Mouse (Mus musculus) cerebellum, adult 2 months (tissue): ENCODE data around the gene Svep1.

Experiments used
- CTCF ChIP-seq: fragments of 200-500 bp; IDR thresholded peaks from 2 replicates; pipeline ENCODE4 v1.5.1; 2011; ENCODE audit warnings: low read depth, mild to moderate bottlenecking, control low read depth, low read length, moderate library complexity, borderline replicate concordance; ENCODE audit not compliant: insufficient read depth
- POLR2A ChIP-seq: fragments of 200-500 bp; IDR thresholded peaks from 2 replicates; pipeline ENCODE4 v1.6.1; 2011; ENCODE audit warnings: low read length, control low read depth, borderline replicate concordance; ENCODE audit not compliant: insufficient read depth

DNA sequence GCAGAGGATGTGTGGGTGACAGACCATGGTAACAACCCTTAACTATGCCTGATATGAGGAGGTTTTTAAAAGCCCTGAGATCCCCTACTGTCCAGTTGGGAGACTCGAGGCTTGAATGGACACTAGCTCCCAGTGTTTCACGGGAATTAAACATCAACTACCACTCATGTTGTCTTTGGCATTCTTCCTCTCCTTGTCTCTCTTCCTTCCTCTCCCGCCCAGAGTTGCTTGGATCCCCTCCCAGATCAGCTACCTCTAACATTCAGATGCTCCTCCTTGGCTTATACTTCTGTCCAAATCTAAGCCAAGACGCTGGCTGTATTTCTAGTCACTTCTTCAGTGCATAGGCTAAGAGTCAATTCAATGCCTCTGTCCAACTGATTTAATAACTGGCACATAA is 9.9 kb downstream of the Svep1 start:
- TF ChIP-seq POLR2A (no peak), CTCF (no peak)
